Mouse (Mus musculus) spleen, adult 12 weeks (tissue): ENCODE measurements around the gene Slco3a1.

Experiments
- DNase-seq: peaks from one replicate; pipeline ENCODE4 v3.0.0; 2022; ENCODE audit warnings: low spot score

Slco3a1 gene

GRCm38 (mm10) chr7:74347026-74347425, 207.6 kb downstream of the Slco3a1 start:
- DNase-seq, result no peak

GRCm38 (mm10) chr7:74346451-74346850, 208.1 kb downstream of the Slco3a1 start:
- DNase-seq, result no peak

GRCm38 (mm10) chr7:74341149-74341805, 213.3 kb downstream of the Slco3a1 start:
- no peak for DNase-seq

- DNase-seq, result no peak
These were observed 214.1 kb downstream of the Slco3a1 start for GRCm38 (mm10) chr7:74340419-74340954.

GRCm38 (mm10) chr7:74337677-74338420, 216.7 kb downstream of the Slco3a1 start:
- no peak for DNase-seq

GRCm38 (mm10) chr7:74332323-74332722, 222.3 kb downstream of the Slco3a1 start:
- no peak for DNase-seq

- DNase-seq, result no peak
These were observed 223.5 kb downstream of the Slco3a1 start for GRCm38 (mm10) chr7:74330858-74331726.

- DNase-seq, result no peak
These were observed 224.3 kb downstream of the Slco3a1 start for GRCm38 (mm10) chr7:74330117-74330857.

- DNase-seq, result no peak
These were observed 225.6 kb downstream of the Slco3a1 start for GRCm38 (mm10) chr7:74329004-74329403.

GRCm38 (mm10) chr7:74327716-74328115, 226.9 kb downstream of the Slco3a1 start:
- no peak for DNase-seq

- no peak for DNase-seq
These were observed 229.5 kb downstream of the Slco3a1 start for GRCm38 (mm10) chr7:74325052-74325451.

GRCm38 (mm10) chr7:74323683-74324082, 230.9 kb downstream of the Slco3a1 start:
- DNase-seq, result no peak

- no peak for DNase-seq
These were observed 231.4 kb downstream of the Slco3a1 start for GRCm38 (mm10) chr7:74323194-74323593.

GRCm38 (mm10) chr7:74320635-74321034, 233.9 kb downstream of the Slco3a1 start:
- DNase-seq, result no peak

GRCm38 (mm10) chr7:74315836-74316435, 238.6 kb downstream of the Slco3a1 start:
- no peak for DNase-seq

GRCm38 (mm10) chr7:74314276-74314675, 240.3 kb downstream of the Slco3a1 start:
- DNase-seq, result no peak

GRCm38 (mm10) chr7:74313279-74314105, 241.1 kb downstream of the Slco3a1 start:
- DNase-seq, result no peak

- DNase-seq, result no peak
These were observed 243.0 kb downstream of the Slco3a1 start for GRCm38 (mm10) chr7:74311536-74311935.

GRCm38 (mm10) chr7:74303611-74304300, 250.8 kb downstream of the Slco3a1 start:
- no peak for DNase-seq

- DNase-seq, result no peak
These were observed 251.5 kb downstream of the Slco3a1 start for GRCm38 (mm10) chr7:74303081-74303480.
